Mouse (Mus musculus) heart, adult 11 months (tissue): ENCODE measurements around the gene Fstl5.
A peak's percentile ranks its signal among the peaks of the same experiment; 100 is the strongest.

Experiments
- DNase-seq: peaks from one replicate; pipeline ENCODE4 v3.0.0; 2022

The Fstl5 gene

GRCm38 (mm10) chr3:76074060-76074707, at the start of gene Fstl5:
Fstl5 (plus strand) TSS chr3:76074270.
- peak; percentile 79 for DNase-seq

DNA sequence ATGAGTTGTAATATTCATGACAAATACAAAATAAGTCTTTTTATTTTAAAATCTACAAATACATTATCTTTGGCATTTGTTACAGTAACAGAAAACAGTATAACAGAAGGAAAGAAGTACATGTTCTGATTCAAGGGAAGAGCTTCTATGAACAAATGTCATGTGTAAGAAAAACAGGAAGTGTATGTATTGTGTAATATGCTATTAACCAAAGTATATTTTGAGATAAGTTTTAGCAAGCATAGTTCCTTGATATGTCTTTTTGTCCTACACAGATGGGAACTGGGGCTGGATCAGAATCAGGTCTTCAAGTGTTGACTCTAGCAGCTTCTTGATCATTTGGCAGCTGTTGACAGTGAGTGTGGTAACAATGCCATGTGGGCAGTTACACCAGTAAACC, 48.5 kb upstream of the Fstl5 start:
- peak; percentile 17 for DNase-seq

DNA sequence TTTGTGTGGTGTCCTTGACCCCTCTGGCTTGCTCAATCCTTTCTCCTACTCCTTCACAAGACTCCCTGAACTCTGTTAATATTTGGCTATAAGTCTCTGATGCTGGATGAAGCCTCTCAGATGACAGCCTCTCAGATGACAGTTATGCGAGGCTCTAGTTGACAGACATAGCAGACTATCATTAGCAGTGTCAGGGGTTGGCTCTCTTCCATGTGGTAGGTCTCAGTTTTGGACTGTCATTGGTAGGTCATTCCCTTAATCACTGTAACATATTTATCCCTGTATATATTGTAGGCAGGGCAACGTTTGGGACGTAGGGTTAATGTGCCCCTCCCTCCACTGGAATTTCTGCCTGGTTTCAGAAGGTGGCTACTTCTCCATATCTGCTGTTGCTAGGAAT, 22.9 kb upstream of the Fstl5 start:
- DNase-seq: no peak

DNA sequence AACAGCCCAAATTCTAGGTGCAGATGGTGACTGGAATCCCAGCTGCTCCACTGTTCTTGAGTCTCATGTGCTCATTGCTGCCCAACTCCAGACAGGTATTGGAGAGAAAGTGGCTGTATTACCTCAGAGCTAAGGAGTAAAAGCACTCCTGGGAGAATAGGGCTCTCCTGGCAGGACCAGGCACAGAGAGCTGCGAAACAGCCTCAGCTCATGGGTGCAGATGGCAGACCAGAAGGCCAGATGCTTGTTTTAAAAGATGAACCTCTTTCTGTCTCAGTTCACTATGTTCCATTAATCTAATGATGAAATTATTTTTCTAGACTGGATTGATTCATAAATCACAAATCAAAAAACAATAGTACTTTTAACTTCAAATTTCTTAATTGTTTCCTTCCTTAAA, 12.1 kb upstream of the Fstl5 start:
- DNase-seq: no peak

DNA sequence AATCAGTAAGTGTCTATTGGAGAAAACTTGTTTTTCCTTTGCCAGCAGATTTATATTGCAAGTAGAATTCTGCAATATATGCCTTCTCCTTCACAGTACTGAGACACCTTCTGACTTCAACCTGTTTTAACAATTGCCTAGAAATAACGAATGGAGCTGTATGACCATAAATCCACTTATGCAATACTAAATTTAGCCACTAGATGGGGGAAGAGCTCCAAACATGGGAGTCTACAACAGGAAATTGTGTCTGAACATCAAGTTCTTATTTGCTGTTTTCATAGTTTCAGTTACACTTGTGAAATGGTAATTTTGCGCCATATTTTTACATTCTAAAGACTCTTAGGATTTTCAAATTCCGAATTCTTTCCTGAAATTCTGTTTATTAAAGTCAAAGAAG, 6.2 kb upstream of the Fstl5 start:
- no peak for DNase-seq

GRCm38 (mm10) chr3:76072826-76073225, 1.2 kb upstream of the Fstl5 start:
- DNase-seq: no peak

GRCm38 (mm10) chr3:76140445-76140844, 66.4 kb downstream of the Fstl5 start:
- no peak for DNase-seq

DNA sequence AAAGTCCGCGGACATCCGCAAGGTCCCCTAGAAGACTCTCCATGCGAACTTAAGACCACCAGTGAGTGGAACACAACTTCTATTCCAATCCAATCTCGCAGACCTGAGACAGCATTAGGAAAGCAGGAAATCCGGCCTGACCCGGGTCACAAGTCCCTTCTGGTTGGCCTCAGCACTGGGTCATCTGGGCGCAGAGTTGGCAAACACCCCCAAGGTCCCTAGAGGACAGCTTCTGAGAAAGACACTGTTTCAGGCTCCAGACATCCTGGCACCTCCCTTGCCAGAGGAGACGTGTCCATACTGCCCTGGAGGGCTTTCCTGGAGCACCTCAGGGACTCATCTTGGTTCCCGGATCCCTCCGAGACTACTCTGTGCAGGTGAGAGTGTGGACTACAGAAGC, 73.8 kb downstream of the Fstl5 start:
- peak; percentile 72 for DNase-seq

DNA sequence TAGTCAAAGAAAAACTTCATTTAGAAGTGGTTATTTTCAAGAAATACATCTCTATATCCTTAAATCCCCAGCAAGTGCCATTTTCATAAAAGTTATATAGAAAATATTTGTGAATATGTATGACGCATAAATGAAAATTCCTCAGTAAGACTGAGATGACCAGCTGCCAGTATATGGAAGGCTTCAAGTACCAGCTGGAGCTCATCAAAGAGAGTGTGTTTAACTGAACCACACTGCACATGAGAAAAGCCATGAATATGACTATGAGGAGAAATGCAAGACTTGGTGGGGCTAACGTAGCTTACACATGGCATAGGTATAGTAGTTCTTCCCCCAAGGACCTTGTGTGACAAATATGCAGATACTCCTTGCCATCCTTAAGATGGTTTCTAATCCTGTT, 164.8 kb downstream of the Fstl5 start:
- no peak for DNase-seq

- DNase-seq: no peak
Measured at GRCm38 (mm10) chr3:76251385-76251784, 177.3 kb downstream of the Fstl5 start.

DNA sequence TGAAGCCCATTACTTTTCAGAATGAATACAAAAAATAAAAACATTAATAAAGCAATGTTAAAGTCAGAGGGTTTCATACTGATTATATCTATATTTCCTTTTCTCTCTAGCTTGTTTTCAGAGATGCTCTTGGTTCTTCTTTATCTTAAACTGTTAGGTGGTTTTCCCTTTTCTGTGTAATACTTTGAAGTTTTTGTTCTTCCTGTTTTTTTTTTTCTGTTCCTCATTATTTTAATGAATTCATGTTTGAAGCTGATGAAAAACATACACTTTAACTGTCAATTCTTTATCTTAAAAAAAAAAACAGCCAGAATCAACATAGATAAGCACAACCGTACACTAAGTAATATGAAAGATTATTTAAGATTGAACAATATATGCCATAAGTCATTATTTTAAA, 218.9 kb downstream of the Fstl5 start:
- no peak for DNase-seq

- no peak for DNase-seq
Measured at GRCm38 (mm10) chr3:76294394-76294793, 220.3 kb downstream of the Fstl5 start.

GRCm38 (mm10) chr3:76301026-76301773, 227.1 kb downstream of the Fstl5 start:
- DNase-seq: no peak

DNA sequence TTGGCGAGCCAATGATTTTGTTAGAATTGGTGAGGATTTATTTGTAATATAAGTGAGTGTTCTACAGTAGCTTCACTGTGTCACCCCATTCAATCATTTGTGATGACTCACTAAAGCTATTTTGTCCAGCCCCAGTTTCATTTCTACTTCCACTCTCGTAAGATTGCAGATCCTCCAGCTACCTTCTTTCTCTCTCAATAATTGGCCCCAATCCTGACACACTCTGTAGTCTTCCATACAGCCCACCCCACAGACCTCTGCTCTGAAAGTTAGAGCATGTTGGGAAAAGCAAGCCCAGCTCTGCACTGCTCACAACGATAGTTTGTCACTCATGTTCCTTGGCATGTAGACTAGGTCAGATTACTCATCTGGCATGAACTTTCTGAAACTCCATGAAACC, 242.9 kb downstream of the Fstl5 start:
- no peak for DNase-seq

GRCm38 (mm10) chr3:76319531-76319930, 245.5 kb downstream of the Fstl5 start:
- DNase-seq: no peak

DNA sequence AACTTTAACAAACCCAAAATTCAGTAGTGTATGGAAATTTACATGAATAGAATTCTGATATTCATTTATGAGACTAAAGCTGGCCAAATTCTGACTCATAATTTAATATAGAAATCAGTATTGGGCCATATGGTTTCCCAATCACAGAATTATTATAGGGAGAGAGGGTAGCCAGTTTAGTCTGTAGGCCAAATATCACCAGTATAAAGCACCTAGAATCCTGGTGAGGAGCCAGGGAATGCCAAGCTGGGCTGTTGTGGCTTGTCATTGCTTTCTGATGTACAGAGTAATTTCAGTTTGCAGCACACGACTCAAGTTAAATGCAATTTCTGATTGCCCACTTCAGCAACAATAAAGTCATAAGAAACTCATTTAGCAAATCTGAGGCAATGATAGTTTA, 248.4 kb downstream of the Fstl5 start:
- DNase-seq: no peak

- DNase-seq: no peak
Measured at GRCm38 (mm10) chr3:76336922-76337321, 262.9 kb downstream of the Fstl5 start.

GRCm38 (mm10) chr3:76367000-76367399, 292.9 kb downstream of the Fstl5 start:
- DNase-seq: no peak

GRCm38 (mm10) chr3:76369910-76370309, 295.8 kb downstream of the Fstl5 start:
- DNase-seq: no peak

GRCm38 (mm10) chr3:76428775-76429372, 354.8 kb downstream of the Fstl5 start:
- no peak for DNase-seq

DNA sequence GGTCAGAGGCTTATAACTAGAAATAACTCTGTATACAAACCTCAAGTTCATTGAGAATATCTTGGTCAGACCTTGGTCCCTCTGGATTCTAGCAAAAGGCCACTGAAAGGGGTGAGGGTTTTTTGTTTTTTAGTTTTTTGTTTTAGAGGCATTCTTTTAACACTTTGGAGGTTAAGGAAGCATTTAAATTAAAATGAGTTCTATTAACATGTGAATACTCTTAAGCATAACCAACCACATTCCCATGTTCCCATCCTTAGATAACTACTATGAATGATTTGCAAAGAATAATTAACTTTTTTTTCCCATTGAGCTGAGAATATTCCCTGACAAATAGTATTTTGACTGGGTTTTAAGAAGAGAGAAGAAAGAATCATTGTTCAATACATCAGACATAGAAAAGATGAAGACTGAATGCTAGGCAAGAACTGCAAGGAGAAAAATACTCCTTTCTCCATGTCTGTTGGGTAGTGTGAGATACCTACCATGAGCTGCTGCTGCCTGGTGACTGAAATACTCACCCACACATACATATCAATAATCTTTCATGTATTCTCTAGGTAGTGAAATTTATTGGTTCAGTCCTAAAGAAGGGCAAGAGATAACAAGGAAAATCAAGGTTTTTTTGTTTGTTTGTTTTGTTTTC, 393.3 kb downstream of the Fstl5 start:
- DNase-seq: no peak

DNA sequence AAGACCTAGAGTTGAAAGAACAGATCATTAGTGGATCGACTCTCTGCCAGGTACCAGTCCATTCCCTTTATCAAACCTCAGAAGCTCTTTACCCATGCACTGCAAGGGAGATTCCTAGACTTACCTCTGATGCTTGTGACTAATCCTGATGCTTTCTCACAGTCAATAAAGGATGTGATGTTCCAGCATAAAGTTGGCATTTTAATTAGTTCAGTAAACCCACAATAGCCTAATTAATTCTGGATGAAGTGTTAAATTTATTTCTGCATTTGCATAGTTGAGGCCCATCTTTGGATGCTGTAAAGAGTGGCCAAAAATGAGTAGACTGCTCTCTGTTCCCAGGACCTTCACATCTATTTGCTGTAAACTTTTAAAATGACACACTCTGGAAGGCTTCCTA, 394.1 kb downstream of the Fstl5 start:
- DNase-seq: no peak

GRCm38 (mm10) chr3:76507891-76508290, 433.8 kb downstream of the Fstl5 start:
- DNase-seq: peak; percentile 64

DNA sequence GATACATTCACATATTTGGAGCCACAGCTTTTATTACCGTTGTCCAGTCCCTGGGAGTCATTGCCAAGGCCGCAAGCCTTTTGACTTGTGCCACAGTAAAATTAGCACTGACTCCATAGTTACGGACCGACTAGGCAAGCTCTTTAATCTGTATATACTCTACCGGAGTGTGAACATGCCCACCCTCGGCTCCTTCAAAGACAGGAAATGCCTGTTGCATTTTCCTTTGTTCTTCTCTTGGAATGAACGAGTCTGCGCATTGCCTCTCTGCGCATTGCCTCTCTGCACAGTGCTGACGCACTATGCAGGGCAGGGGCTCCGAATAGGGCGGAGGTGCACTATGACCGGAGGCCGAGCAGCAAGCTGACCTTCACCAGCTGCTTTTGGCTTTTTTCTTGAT, 434.7 kb downstream of the Fstl5 start:
- no peak for DNase-seq
